Mouse (Mus musculus): ENCODE measurements at regions not wholly inside any gene's neighbourhood (a gene's known extent, or its start where the extent isn't known, plus 50 kb on each side); places are given as distances from the start of the nearest gene placed in this dataset.

GRCm38 (mm10) chr7:129819651-129820050 is 228.0 kb downstream of the Wdr11 start:
- no peak for TF ChIP-seq CTCF (IDR thresholded peaks at IDR 0.05; ENCODE audit: insufficient read depth, low read length)
- TF ChIP-seq POLR2A (IDR thresholded peaks at IDR 0.05; ENCODE audit: borderline replicate concordance, extremely low read depth, low read depth, low read length) = no peak
